Mouse (Mus musculus) heart, embryonic 11.5 days (tissue): ENCODE results near the gene Mmp14. TPM values are rescaled to one million over a fixed set of nuclear protein-coding genes. Genes with fewer than 3 reads are reported as not detected.

Source experiments
- polyA plus RNA-seq: library from polyadenylated mRNA; unstranded; fragments of >200 nt; fragmentation: Nextera tagmentation; extraction: Ambion mirVana; gene quantifications from 2 replicates; pipeline ENCODE4 v1.2.1, GENCODE M21; 2014

Mmp14 gene
- polyA plus RNA-seq, 1 experiment from 2014 or later: 84.3 TPM

Other genes with a start within 250 kb of the Mmp14 start
- 369 and 395 TPM in 2 replicates for gene Dad1, start 177.5 kb upstream of the Mmp14 start, polyA plus RNA-seq
- 97.3 and 99.3 TPM in 2 replicates for gene Abhd4, start 177.4 kb upstream of the Mmp14 start, polyA plus RNA-seq
- not detected in 2 replicates for gene Olfr49, start 146.7 kb upstream of the Mmp14 start, polyA plus RNA-seq
- gene Oxa1l, start 70.8 kb upstream of the Mmp14 start, polyA plus RNA-seq: 61.7 and 62.5 TPM in 2 replicates
- gene Slc7a7, start 13.8 kb upstream of the Mmp14 start, polyA plus RNA-seq: 8.0 TPM in 2 replicates
- 242 and 250 TPM in 2 replicates for gene Mrpl52, start 4.7 kb upstream of the Mmp14 start, polyA plus RNA-seq
- gene Lrp10, start 32.5 kb downstream of the Mmp14 start, polyA plus RNA-seq: 31.8 and 35.2 TPM in 2 replicates
- 2.0 TPM in 2 replicates for gene Rem2, start 44.5 kb downstream of the Mmp14 start, polyA plus RNA-seq
- gene Prmt5, start 85.9 kb downstream of the Mmp14 start, polyA plus RNA-seq: 67.8 and 74.4 TPM in 2 replicates
- gene Haus4, start 123.0 kb downstream of the Mmp14 start, polyA plus RNA-seq: 40.1 and 42.8 TPM in 2 replicates
- gene Ajuba, start 145.9 kb downstream of the Mmp14 start, polyA plus RNA-seq: 23.4 and 30.7 TPM in 2 replicates
- gene 4931414P19Rik, start 174.4 kb downstream of the Mmp14 start, polyA plus RNA-seq: 4.4 and 4.5 TPM in 2 replicates
- 364 and 386 TPM in 2 replicates for gene Psmb5, start 186.4 kb downstream of the Mmp14 start, polyA plus RNA-seq
- gene Psmb11, start 189.8 kb downstream of the Mmp14 start, polyA plus RNA-seq: not detected in 2 replicates
- not detected in 2 replicates for gene Gm17606, start 209.3 kb downstream of the Mmp14 start, polyA plus RNA-seq
- 2.9 and 3.1 TPM in 2 replicates for gene Cdh24, start 209.8 kb downstream of the Mmp14 start, polyA plus RNA-seq